Mouse (Mus musculus) CH12.LX (cell line): ENCODE results near the gene Lancl2. TPM values are rescaled to one million over a fixed set of nuclear protein-coding genes. Genes with fewer than 3 reads are reported as not detected.

ENCODE experiments used
- DNase-seq: peaks from one replicate; pipeline ENCODE4 v3.0.0-alpha.2; 2013; ENCODE audit errors: extremely low read depth
- H3K27ac ChIP-seq: 2 replicates; pipeline ENCODE4 v1.5.1; 2012; ENCODE audit warnings: low read depth, mild to moderate bottlenecking, control low read depth, moderate library complexity; ENCODE audit not compliant: insufficient read depth
- H3K27me3 ChIP-seq: replicated peaks from 2 replicates; pipeline ENCODE3; 2012; ENCODE audit warnings: inconsistent platforms
- H3K36me3 ChIP-seq, 2 experiments: replicated peaks in 1 of 2; 2 replicates each; pipeline versions ENCODE3 to v1.6.1; 2012; ENCODE audit warnings: inconsistent platforms in 1 of 2, low read length in 1 of 2, mild to moderate bottlenecking in 1 of 2, mixed read lengths in 1 of 2, moderate library complexity in 1 of 2; ENCODE audit not compliant: control insufficient read depth in 1 of 2, insufficient read depth in 1 of 2
- H3K4me1 ChIP-seq, 2 experiments: 2 replicates each; pipeline ENCODE4 v1.6.1; 2012; ENCODE audit warnings: inconsistent platforms in 1 of 2, moderate library complexity in 1 of 2; ENCODE audit not compliant: insufficient read depth in 2 of 2, control insufficient read depth in 1 of 2
- H3K4me2 ChIP-seq: 2 replicates; pipeline ENCODE4 v1.6.1; 2012; ENCODE audit warnings: low read depth, mild to moderate bottlenecking, control low read depth; ENCODE audit not compliant: poor library complexity, insufficient read depth, severe bottlenecking
- H3K4me3 ChIP-seq, 3 experiments: fragments of 150-350 bp in 1 of 3; sonication (generic) in 1 of 3; replicated peaks in 1 of 3; 2 replicates each; pipeline versions ENCODE3 to v1.5.1; 2011 to 2012; ENCODE audit warnings: low read depth in 2 of 3, low read length in 2 of 3, mild to moderate bottlenecking in 2 of 3, moderate library complexity in 2 of 3, control low read depth in 1 of 3, improper control_type of control experiment in 1 of 3, inconsistent platforms in 1 of 3, mixed read lengths in 1 of 3; ENCODE audit not compliant: poor library complexity in 1 of 3
- H3K79me2 ChIP-seq: replicated peaks from 2 replicates; pipeline ENCODE4 v1.6.1; 2012; ENCODE audit warnings: mild to moderate bottlenecking, moderate library complexity; ENCODE audit not compliant: control insufficient read depth, poor library complexity, insufficient read depth, severe bottlenecking; ENCODE audit errors: extremely low read depth
- H3K9ac ChIP-seq: 2 replicates; pipeline ENCODE4 v1.6.1; 2012; ENCODE audit warnings: low read depth, mild to moderate bottlenecking, control low read depth, moderate library complexity; ENCODE audit not compliant: insufficient read depth
- H3K9me3 ChIP-seq: replicated peaks from 2 replicates; pipeline ENCODE3; 2012; ENCODE audit warnings: low read length, inconsistent platforms, mixed read lengths
- BHLHE40 ChIP-seq: IDR thresholded peaks from 2 replicates; pipeline ENCODE4 v1.6.1; 2011; ENCODE audit warnings: mild to moderate bottlenecking, low read depth, low read length, improper control_type of control experiment
- CHD1 ChIP-seq: IDR thresholded peaks from 2 replicates; pipeline ENCODE4 v1.6.1; 2012; ENCODE audit warnings: low read depth, low read length, improper control_type of control experiment, inconsistent platforms
- E2F4 ChIP-seq: IDR thresholded peaks from 2 replicates; pipeline ENCODE4 v1.6.1; 2011; ENCODE audit warnings: low read depth, low read length, improper control_type of control experiment; ENCODE audit not compliant: insufficient replicate concordance
- ELF1 ChIP-seq: IDR thresholded peaks from 2 replicates; pipeline ENCODE4 v1.6.1; 2014; ENCODE audit warnings: low read depth, mild to moderate bottlenecking, inconsistent platforms, low read length, improper control_type of control experiment
- EP300 ChIP-seq: IDR thresholded peaks from 2 replicates; pipeline ENCODE4 v1.6.1; 2011; ENCODE audit warnings: low read length, improper control_type of control experiment
- ETS1 ChIP-seq: conservative IDR thresholded peaks from 2 replicates; pipeline ENCODE4 v1.6.1; 2012; ENCODE audit warnings: low read depth, mild to moderate bottlenecking, inconsistent platforms, low read length, improper control_type of control experiment, moderate library complexity
- GABPA ChIP-seq: IDR thresholded peaks from 2 replicates; pipeline ENCODE4 v1.6.1; 2012; ENCODE audit warnings: low read depth, low read length, improper control_type of control experiment, inconsistent platforms; ENCODE audit not compliant: insufficient replicate concordance
- IRF4 ChIP-seq: IDR thresholded peaks from 2 replicates; pipeline ENCODE4 v1.6.1; 2014; ENCODE audit warnings: low read depth, mild to moderate bottlenecking, inconsistent platforms, low read length, improper control_type of control experiment
- JUN ChIP-seq: IDR thresholded peaks from 2 replicates; pipeline ENCODE4 v1.6.1; 2011; ENCODE audit warnings: low read depth, mild to moderate bottlenecking, low read length, improper control_type of control experiment, moderate library complexity; ENCODE audit not compliant: insufficient read depth
- JUND ChIP-seq: conservative IDR thresholded peaks from 2 replicates; pipeline ENCODE4 v1.6.1; 2011; ENCODE audit warnings: low read depth, low read length, improper control_type of control experiment
- MAX ChIP-seq: IDR thresholded peaks from 2 replicates; pipeline ENCODE4 v1.6.1; 2011; ENCODE audit warnings: low read length, improper control_type of control experiment
- MAZ ChIP-seq: IDR thresholded peaks from 2 replicates; pipeline ENCODE4 v1.6.1; 2012; ENCODE audit warnings: low read depth, mild to moderate bottlenecking, inconsistent platforms, low read length, improper control_type of control experiment, moderate library complexity
- MEF2A ChIP-seq: IDR thresholded peaks from 2 replicates; pipeline ENCODE4 v1.6.1; 2014; ENCODE audit warnings: low read depth, mild to moderate bottlenecking, inconsistent platforms, low read length, improper control_type of control experiment, borderline replicate concordance
- MXI1 ChIP-seq: IDR thresholded peaks from 2 replicates; pipeline ENCODE4 v1.6.1; 2011; ENCODE audit warnings: mild to moderate bottlenecking, low read depth, low read length, improper control_type of control experiment
- NELFE ChIP-seq: IDR thresholded peaks from 2 replicates; pipeline ENCODE4 v1.6.1; 2011; ENCODE audit warnings: low read depth, low read length, improper control_type of control experiment
- NRF1 ChIP-seq: IDR thresholded peaks from 2 replicates; pipeline ENCODE4 v1.6.1; 2014; ENCODE audit warnings: low read depth, mild to moderate bottlenecking, inconsistent platforms, low read length, improper control_type of control experiment, moderate library complexity
- PAX5 ChIP-seq: IDR thresholded peaks from 2 replicates; pipeline ENCODE4 v1.6.1; 2012; ENCODE audit warnings: low read length, inconsistent platforms, mixed read lengths
- POLR2A ChIP-seq: IDR thresholded peaks from 2 replicates; pipeline ENCODE4 v1.6.1; 2011; ENCODE audit warnings: low read depth, mild to moderate bottlenecking, improper control_type of control experiment, low read length
- POLR2AphosphoS2 ChIP-seq: IDR thresholded peaks from 2 replicates; pipeline ENCODE4 v1.6.1; 2011; ENCODE audit warnings: low read depth, low read length, improper control_type of control experiment
- RCOR1 ChIP-seq: conservative IDR thresholded peaks from 2 replicates; pipeline ENCODE4 v1.6.1; 2012; ENCODE audit warnings: low read depth, mild to moderate bottlenecking, inconsistent platforms, low read length, improper control_type of control experiment
- TCF12 ChIP-seq: IDR thresholded peaks from 2 replicates; pipeline ENCODE4 v1.6.1; 2014; ENCODE audit warnings: low read depth, mild to moderate bottlenecking, inconsistent platforms, low read length, improper control_type of control experiment
- USF2 ChIP-seq: conservative IDR thresholded peaks from 2 replicates; pipeline ENCODE4 v1.6.1; 2011; ENCODE audit warnings: low read depth, low read length, improper control_type of control experiment
- ZC3H11A ChIP-seq: IDR thresholded peaks from 2 replicates; pipeline ENCODE4 v1.6.1; 2012; ENCODE audit warnings: low read depth, mild to moderate bottlenecking, inconsistent platforms, low read length, improper control_type of control experiment
- ZKSCAN1 ChIP-seq: IDR thresholded peaks from 2 replicates; pipeline ENCODE4 v1.6.1; 2012; ENCODE audit warnings: low read depth, inconsistent platforms, low read length, improper control_type of control experiment, borderline replicate concordance
- ZNF384 ChIP-seq: IDR thresholded peaks from 2 replicates; pipeline ENCODE4 v1.6.1; 2012; ENCODE audit warnings: low read depth, low read length, improper control_type of control experiment, inconsistent platforms
- dilution Hi-C: fragments of 300-500 bp; cut with MboI; formaldehyde crosslinking; loops from 2 replicates; pipeline ENCODE4 v1.14.3; 2020; ENCODE audit warnings: low sequenced_read_pairs; ENCODE audit not compliant: extremely low pct_unique_long_range_greater_than_20kb, extremely low pct_ligation_motif_present
- in situ Hi-C: fragments of 300-500 bp; cut with MboI; formaldehyde crosslinking; loops from 3 replicates; pipeline ENCODE4 v1.14.3; 2019; ENCODE audit warnings: low sequenced_read_pairs, low pct_ligation_motif_present, low pct_unique_long_range_greater_than_20kb, mixed read lengths
- polyA plus RNA-seq: library from polyadenylated mRNA; unstranded; fragments of >175 nt; gene quantifications from 2 replicates; pipeline ENCODE4 v1.2.1, GENCODE M21; 2012; ENCODE audit warnings: low read depth; ENCODE audit not compliant: insufficient read length
- total RNA-seq, 2 experiments: library from RNA; depleted of rRNA; stranded (reverse); fragments of 300-350 nt in 1 of 2; fragments of >200 nt in 1 of 2; gene quantifications; 2 replicates each; pipeline ENCODE4 v1.2.3; 2012 to 2014

Gene Lancl2
- total and polyA plus RNA-seq, 3 experiments, result 13.8 to 25.0 (median 17.7) TPM

DNA sequence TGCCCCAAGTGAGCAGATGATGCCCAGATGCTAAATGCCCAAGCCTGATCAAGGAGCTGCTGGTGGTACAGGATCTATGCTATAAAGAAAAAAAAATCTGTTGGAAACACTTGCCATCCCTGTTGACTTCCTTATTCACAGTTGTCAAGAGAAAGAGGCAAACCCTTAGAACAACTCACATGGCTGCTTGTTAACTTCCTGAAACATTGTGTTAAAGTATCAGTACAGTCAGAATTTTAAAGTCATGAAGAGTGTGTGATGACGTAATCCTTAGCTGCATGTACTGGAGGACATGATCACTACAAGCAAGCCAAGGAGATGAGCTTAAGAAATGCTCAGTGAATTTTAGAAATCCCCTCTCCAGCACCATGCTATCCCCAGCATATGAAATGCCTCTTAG is 71.5 kb downstream of the Lancl2 start:
- Histone ChIP-seq H3K79me2 (no peaks in the 10 kb centered on the region), H3K9me3 (no peaks in the 10 kb centered on the region), H3K27me3 (no peaks in the 10 kb centered on the region), H3K27ac (no peak overlapping the region), H3K9ac (no peak overlapping the region), H3K4me1 (no peaks in the 10 kb centered on the region), H3K4me3 (no peak overlapping the region), H3K4me2 (no peak overlapping the region), H3K36me3 (no peaks in the 10 kb centered on the region)
- TF ChIP-seq MXI1 (no peak), JUN (no peak), CHD1 (no peak), POLR2A (no peak), MEF2A (no peak), ETS1 (no peak), RCOR1 (no peak), NELFE (no peak), JUND (no peak), NRF1 (no peak), PAX5 (no peak), MAZ (no peak), ZNF384 (no peak), ZKSCAN1 (no peak), EP300 (no peak), E2F4 (no peak), USF2 (no peak), IRF4 (no peak), ZC3H11A (no peak), BHLHE40 (no peak)
- in situ Hi-C loops, result no loop called here
- dilution Hi-C loops, result no loop called here
- no peak for DNase-seq

- dilution Hi-C loops (no loop called here), in situ Hi-C loops (no loop called here)
- Histone ChIP-seq H3K9ac (no peak overlapping the region), H3K36me3 (no peaks in the 10 kb centered on the region), H3K9me3 (no peaks in the 10 kb centered on the region), H3K4me2 (no peak overlapping the region), H3K27me3 (no peaks in the 10 kb centered on the region), H3K4me1 (no peaks in the 10 kb centered on the region), H3K4me3 (no peak overlapping the region), H3K79me2 (no peaks in the 10 kb centered on the region), H3K27ac (no peak overlapping the region)
- TF ChIP-seq MAX, result no peak
- TF ChIP-seq POLR2AphosphoS2, result no peak
- no peak for TF ChIP-seq RCOR1
- TF ChIP-seq ZNF384, result no peak
- no peak for TF ChIP-seq ETS1
- no peak for TF ChIP-seq TCF12
- TF ChIP-seq ELF1, result no peak
- no peak for TF ChIP-seq JUND
- TF ChIP-seq ZKSCAN1, result no peak
- no peak for TF ChIP-seq ZC3H11A
- TF ChIP-seq GABPA, result no peak
- DNase-seq, result no peak
Measured at GRCm38 (mm10) chr6:57780359-57780758, 78.0 kb downstream of the Lancl2 start.
